Mouse (Mus musculus) cerebellum, postnatal 14 days (tissue): ENCODE measurements around the gene Kcnb1.

ENCODE experiments used
- DNase-seq, 2 experiments: peaks; one replicate each; pipeline ENCODE4 v3.0.0; 2021; ENCODE audit warnings: mixed read lengths in 2 of 2

Kcnb1 gene

DNA sequence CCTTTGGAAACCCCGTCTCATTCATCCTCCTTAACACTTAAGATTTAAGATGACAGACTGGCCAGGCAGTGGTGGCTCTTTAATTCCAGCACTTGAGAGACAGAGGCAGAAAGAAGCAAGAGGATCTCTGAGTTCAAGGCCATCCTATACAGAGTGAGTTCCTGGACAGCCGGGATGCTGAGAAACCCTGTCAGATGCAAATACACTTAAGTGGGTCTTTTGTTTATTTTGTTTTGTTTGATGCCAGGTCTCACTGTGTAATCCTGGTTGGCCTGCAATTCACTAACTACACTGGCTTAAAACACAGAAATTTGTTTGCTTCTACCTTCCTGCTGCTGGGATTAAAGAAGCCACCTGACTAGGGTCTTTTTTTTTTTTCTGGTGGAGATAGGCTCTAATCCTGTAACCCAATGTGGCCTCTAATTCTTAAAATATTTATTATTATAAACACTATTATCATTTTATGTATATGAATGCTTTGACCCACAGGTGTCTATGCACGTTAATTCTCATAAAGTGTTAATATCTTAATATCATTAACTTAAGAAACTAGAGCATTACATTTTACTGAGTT is 131.1 kb downstream of the Kcnb1 start:
- DNase-seq = no peak

DNA sequence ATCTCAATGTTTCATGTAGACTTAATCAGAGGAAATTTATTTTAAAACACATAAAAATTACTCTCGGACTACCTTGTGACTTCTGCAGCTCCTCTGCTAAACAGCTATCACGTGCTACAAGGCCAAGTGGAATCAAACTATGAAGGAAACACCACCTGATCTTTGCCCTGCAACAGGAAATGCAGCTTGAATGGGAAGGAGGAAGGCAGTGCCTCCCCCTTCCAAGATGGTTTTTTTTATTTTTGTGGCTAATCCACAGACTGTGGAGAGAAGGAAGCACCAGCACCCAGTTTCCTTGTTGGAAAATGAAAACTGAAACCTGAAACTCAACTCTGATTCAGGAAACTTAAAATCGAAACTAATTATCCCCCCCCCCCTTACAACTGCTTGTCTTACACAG is 131.8 kb downstream of the Kcnb1 start:
- no peak for DNase-seq

DNA sequence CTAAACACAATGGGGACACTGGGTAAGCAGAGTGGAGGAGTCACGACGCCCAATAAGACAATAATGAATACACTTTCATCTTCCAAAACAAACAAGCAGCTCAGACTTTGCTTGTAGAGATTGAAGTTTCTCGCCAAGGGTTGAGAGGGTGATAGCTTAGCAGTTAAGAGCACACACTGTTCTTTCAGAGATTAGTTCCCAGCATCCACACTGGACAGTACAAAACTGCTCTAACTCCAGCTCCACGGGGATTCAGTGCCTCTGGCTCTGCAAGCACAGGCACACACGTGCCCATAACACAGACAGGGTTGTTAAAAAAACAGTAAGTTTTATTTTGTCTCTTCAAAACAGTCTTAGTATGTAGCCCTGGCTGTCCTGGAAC is 133.0 kb downstream of the Kcnb1 start:
- DNase-seq = no peak

DNA sequence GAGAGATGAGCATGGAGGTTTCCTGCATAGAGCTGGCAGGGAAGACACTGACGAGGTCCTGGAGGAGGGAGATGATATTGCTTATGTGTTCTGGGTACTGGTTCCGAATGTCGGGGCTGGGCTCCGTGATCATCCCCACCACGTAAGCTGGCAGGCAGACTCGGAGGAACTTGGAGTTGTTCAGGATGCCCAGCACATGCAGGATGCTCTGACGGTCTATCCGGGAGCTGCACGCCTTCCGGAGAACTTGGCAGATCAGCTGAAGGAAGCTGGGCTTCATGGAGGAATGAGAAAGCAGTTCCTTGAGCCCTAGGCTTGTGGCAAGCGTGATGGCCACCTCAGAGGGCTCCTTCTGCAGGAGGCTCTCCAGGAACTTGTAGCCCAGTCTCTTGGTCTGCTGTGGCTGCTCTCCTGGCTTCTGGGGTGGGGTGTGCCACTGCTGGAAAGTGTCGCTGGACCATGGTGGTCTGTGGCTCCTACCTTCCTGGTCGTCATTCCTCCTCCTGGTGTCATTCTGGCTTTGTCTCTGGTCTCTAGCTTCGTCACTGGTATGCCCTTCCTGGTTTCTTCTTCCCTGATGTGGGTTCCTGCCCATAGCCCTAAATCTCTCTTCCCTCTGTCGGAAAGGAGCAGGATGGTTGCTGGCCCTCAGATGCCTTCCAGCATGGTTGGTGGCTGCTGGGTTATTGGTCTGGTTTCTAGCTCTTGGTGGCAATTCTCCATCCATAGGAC is 133.6 kb downstream of the Kcnb1 start:
- no peak for DNase-seq

DNA sequence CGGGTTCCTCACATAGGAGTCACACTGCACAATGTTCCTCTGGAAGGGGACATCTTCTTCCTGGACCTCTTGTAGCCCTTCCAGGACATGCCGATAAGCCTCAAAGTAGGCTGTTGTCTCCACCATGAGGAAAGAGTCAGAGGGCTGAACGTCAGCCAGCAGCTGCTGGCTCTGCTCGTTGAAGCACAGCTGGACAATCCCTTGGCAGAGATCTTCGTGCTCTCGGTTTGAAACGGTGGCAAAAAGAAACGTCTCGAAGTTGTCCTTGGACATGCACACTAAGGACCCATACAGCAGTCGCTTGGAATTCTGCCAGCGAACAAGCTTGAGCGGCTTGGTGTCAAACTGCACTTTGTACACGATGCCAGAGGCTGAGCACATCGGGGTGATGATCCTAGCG is 134.6 kb downstream of the Kcnb1 start:
- peak in 1 of 2 experiments; percentile 47 for DNase-seq

DNA sequence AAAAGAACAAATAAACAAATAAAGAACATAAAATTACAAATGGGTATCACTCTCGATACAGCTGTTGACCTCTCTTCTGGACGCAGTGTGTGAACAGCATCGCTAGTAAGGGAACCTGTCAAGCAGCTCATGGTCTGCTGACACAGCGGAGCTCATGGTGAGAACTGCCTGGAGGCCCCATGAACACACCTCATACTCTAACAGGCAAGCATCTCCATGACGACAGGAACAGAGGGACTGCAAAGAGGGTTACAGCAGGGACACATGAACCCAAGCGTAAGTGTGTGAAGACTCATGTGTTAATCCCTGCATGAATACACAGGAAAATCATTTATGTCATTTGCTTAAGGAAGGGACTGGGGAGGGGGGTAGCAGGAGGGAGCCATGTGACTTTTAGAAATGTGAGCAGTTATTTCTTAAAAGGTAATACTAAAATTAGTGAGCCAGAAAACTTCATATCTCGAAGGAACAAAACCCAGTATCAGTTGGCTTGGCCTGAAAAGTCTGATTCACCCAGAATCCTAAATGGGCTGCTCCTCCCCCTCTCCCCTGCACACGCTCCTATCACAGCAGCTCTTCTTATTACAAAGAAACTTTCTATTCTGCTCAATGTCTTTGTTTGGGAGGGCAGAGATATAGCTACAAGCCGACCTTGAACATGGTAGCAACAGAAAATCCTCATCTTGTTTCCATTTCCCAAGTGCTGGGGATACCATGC is 136.7 kb downstream of the Kcnb1 start:
- DNase-seq = no peak

DNA sequence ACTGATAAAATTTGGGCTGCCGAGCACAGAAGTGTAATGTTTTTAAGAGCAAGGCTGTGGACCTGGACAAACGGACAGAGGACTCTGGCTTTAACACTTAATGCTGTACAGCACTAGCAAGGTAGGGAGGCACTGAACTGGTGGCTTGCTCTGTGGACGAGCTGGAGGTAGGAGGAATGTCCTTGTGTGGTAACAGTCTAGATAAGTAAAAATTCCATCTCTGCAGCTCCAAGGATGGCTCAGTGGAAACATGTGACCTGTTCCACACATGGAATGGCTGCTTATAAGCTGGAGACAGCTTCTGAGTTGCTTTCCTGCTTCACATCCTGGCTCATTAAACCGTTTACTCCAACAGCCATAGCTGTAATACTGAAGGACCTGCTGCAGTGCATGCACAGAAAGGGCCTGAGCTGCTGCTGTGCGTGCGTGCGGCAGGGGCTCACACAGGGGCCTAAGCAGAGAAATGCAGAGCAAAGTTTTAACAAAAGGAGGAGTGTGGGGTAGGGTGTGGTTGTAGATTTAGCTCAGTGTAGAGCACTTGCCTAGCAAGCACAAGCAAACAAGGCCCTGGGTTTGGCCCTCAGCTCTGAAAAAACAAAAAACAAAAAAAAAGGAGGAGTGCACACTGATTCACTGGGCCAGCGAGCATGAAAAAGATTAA is 141.1 kb downstream of the Kcnb1 start:
- no peak for DNase-seq

DNA sequence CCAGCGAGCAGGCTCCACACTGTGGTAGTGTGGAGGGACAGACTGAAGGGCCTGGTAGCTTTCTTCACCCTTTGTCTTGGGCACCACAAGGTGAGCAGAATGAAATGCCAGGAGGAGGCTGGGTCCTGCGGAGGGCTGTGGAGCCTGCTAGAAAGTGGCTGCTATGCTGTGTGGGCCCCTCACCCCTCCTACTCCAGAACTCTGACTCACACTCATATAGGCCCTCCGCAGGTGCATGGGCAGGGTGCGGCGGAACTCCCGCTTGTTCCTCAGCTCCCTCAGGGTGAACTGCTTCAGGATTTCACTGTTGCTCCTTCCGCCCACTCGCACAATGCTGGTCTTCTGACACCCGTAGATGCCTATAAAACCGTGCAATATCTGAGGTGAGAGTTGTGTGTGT is 141.7 kb downstream of the Kcnb1 start:
- DNase-seq = no peak
